Mouse (Mus musculus): Measurements from ENCODE around the gene Suds3. TPM values are rescaled to one million over a fixed set of nuclear protein-coding genes. Genes with fewer than 3 reads are reported as not detected.

Suds3 gene
- polyA plus RNA-seq, 1 experiment from 2014 or later: 49.1 TPM

DNA sequence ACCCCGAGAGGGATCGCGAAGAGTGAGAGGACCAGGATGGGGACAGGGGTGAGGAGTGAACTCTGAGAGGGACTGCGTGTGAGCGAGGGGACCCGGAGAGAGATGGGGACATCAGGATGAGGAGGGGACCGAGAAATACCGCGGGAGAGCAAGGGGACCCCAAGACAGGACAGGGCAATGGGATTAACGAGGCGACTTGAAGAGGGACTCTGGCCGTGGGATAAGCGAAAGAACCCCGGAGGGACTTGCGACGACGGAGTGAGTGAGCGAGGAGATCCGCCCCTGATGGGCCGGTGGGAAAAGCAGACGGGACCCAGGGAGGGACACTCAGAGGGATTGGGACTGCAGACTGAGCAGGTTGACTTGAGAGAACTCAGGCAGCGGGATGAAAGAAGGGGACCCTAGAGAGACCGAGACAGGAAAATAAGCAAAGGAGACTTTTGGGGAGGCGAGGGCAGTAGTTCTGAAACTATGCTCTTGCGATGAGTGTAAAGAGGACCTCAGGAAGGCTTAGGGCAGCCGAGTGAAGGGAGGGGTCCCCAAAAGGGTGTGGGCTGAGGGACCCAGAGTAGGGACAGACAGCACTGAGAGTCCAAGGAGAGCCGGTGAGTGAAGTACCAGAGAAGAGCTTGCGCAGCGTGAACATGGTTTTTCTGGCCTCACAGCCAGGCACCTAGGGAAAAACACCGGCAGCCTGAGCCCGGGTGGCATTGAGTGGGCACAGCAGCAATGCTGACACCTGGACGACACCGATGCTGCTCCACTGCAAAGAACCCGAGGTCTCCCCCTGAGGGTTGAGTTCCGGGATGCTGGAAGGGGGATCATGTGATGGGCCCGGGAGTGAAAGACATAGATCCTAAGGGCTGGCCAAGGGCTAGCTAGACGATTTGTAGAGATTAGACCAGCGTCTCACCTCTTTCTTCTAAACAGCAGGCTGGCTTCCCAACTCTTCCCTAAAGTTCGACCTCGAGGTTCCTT is 4.9 kb upstream of the Suds3 start:
- peak overlapping the region; percentile 96 for H3K4me2 ChIP-seq
- H3K9ac ChIP-seq: peak overlapping the region; percentile 83
- no peaks in the 10 kb centered on the region for H3K9me3 ChIP-seq
- under 1% methylated on average over 40 of the region's 40 CpGs for WGBS
- ATAC-seq (ENCODE audit: extremely low read depth, insufficient number of reproducible peaks, low FRiP score, low TSS enrichment): no peak
- H3K4me1 ChIP-seq: peaks cover 22% of the 10 kb centered on the region
- no peaks in the 10 kb centered on the region for H3K36me3 ChIP-seq
- H3K4me3 ChIP-seq: peak overlapping the region; percentile 82
- 0 out of 2 replicates have a peak, but pooled peaks cover 10% of the 10 kb centered on the region for H3K27me3 ChIP-seq (replicated peaks)
- H3K27ac ChIP-seq (replicated peaks): 0 out of 2 replicates have a peak overlapping the region, but pooled peaks have one; percentile 20

DNA sequence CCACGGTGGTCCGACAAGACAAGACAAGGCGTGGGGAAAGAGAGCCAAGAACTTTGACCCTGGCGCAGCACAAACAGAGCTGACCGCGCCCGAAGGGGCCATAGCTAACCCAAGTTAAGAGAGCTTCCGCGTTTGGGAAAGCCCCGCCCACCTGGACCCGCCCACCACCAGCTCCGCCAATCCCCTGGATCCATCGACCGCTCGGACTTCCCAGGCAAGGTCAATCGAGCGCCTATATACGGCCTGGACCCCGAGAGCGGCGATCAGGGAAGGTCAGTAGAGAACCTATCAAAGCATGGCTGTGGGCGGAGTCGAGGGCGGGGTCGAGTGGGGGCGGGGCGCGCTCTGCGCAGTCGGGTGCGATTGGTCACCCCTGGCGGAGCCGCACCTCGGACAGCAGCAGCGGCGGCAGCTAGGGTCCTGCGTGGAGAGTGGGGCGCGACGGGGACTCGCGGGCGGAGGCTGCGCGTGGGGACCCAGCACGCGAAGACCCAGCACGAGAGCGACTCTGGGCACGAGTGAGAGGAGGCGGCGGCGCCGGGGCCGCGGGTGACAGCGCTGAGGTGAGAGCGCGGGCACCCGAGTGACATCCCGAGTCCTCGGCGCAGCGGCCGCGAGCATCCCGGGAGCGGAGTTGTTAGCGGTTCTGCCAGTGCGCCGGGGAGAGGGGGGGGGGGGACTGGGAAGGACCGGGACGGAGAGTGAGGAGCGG is 4.0 kb upstream of the Suds3 start, which contains the start of gene Taok3:
Gene Taok3 (plus strand): TSS at position 353 of the 712 bp plus-strand sequence.
- WGBS: under 1% methylated on average over 73 of the region's 74 CpGs
- Histone ChIP-seq H3K9ac (peak within 1 kb of the TSS; percentile 85), H3K4me2 (peak within 1 kb of the TSS; percentile 96), H3K4me1 (peaks cover 22% of the 10 kb centered on the region), H3K27me3 (replicated peaks) (0 out of 2 replicates have a peak, but pooled peaks cover 10% of the 10 kb centered on the region), H3K4me3 (peak within 1 kb of the TSS; percentile 82), H3K27ac (replicated peaks) (peak within 1 kb of the TSS; percentile 68), H3K36me3 (no peaks in the 10 kb centered on the region), H3K9me3 (no peaks in the 10 kb centered on the region)
- peak; percentile 83 for ATAC-seq (ENCODE audit: extremely low read depth, insufficient number of reproducible peaks, low FRiP score, low TSS enrichment)

DNA sequence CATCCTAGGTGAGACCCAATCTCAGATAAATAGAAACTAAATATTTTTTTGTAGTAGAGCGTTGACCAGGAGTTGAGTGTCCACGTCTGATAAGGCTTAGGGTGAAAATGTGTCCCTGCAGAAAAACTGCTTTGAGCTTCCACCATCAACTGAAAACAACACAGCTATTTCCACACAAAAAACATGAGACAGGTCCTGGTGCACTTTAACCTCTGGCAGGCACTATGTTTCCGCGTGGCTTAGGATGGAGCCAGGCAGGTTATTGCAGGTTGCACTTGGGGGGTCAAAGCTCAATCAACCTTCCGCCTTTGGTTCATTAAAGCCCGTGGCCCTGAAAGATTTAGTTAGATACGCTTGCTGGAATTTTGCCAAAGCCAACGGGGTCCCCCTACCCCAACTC is 2.9 kb upstream of the Suds3 start:
- no peak for ATAC-seq (ENCODE audit: extremely low read depth, insufficient number of reproducible peaks, low FRiP score, low TSS enrichment)
- no peak overlapping the region for H3K27ac ChIP-seq (replicated peaks)
- H3K4me3 ChIP-seq: peak overlapping the region; percentile 82
- no peak overlapping the region for H3K9ac ChIP-seq
- peak overlapping the region; percentile 96 for H3K4me2 ChIP-seq
- H3K9me3 ChIP-seq: no peaks in the 10 kb centered on the region
- H3K4me1 ChIP-seq: peaks cover 29% of the 10 kb centered on the region
- H3K27me3 ChIP-seq (replicated peaks): 0 out of 2 replicates have a peak, but pooled peaks cover 10% of the 10 kb centered on the region
- no peaks in the 10 kb centered on the region; the same call in 1 of the 2 replicates for H3K36me3 ChIP-seq
- 67% methylated on average over 8 of the region's 8 CpGs for WGBS

DNA sequence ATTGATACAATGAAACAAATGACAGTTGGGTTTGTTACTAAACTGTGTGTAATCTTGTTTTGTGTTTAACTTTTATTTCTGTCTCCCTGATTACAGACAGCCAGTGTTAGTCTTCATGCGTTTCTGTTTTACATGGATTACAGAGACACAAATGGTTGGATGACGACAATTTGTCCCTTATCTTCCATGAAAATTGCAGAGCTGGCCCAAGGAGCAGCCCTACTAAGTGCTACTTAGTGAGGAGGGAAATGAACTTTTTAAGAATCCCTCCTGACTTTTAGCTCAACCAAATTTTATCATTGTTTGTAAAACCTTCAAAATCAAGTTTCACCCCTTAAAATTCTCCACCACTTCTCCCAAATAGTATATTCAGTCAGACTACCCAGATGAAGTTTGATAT is 2.3 kb upstream of the Suds3 start:
- 83% methylated on average over 2 of the region's 2 CpGs for whole genome bisulfite sequencing
- H3K27ac ChIP-seq (replicated peaks): no peak overlapping the region
- H3K4me2 ChIP-seq: no peak overlapping the region
- H3K9me3 ChIP-seq: no peaks in the 10 kb centered on the region
- H3K27me3 ChIP-seq (replicated peaks): 0 out of 2 replicates have a peak, but pooled peaks cover 10% of the 10 kb centered on the region
- peaks cover 5% of the 10 kb centered on the region for H3K36me3 ChIP-seq
- no peak overlapping the region for H3K9ac ChIP-seq
- no peak for ATAC-seq (ENCODE audit: extremely low read depth, insufficient number of reproducible peaks, low FRiP score, low TSS enrichment)
- H3K4me3 ChIP-seq: no peak overlapping the region
- H3K4me1 ChIP-seq: peaks cover 29% of the 10 kb centered on the region

DNA sequence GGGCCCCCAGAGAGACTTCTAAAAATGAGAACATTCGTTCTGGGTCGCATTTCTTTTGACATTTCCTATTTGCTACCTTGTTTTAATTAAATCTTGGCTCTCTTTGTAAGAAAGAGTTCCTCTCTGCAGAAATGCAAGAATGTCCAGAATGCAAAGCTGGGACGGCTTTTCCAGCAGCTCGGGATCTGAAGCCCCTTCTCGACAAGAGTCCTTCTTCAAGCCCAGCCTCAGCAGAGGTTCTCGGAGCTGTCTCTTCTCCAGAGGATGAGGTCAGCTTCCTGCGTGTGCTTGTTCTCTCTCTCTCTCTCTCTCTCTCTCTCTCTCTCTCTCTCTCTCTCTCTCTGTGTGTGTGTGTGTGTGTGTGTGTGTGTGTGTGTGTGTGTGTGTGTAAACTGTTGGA is 1.8 kb upstream of the Suds3 start:
- Histone ChIP-seq H3K4me3 (no peak overlapping the region), H3K27me3 (replicated peaks) (0 out of 2 replicates have a peak, but pooled peaks cover 10% of the 10 kb centered on the region), H3K4me2 (no peak overlapping the region), H3K36me3 (peaks cover 10% of the 10 kb centered on the region), H3K4me1 (peaks cover 25% of the 10 kb centered on the region), H3K9ac (no peak overlapping the region), H3K27ac (replicated peaks) (no peak overlapping the region), H3K9me3 (no peaks in the 10 kb centered on the region)
- ATAC-seq (ENCODE audit: extremely low read depth, insufficient number of reproducible peaks, low FRiP score, low TSS enrichment): no peak
- 63% methylated on average over 7 of the region's 7 CpGs for WGBS

DNA sequence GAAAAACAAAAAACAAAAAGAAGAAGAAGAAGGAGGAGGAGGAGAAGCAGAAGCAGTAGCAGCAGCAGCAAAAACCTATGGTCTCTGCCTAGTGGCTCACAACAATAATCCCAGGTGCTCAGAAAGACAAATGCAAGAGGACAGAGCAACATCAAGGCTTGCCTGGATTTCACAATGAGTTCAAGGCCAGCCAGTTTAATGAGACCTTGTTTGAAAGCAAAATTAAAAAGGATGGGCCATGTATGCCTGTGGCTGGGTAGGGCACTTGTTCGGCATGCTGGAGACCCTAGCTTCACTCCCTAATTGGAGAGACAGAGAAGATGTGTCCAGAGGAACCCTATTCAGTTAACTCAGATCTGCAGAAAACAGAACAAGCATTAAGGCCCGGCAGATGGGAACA is 1.3 kb upstream of the Suds3 start:
- no peaks in the 10 kb centered on the region for H3K9me3 ChIP-seq
- no peak overlapping the region for H3K4me2 ChIP-seq
- H3K27me3 ChIP-seq (replicated peaks): 0 out of 2 replicates have a peak, but pooled peaks cover 7% of the 10 kb centered on the region
- H3K9ac ChIP-seq: no peak overlapping the region
- 77% methylated on average over 2 of the region's 2 CpGs for WGBS
- peaks cover 15% of the 10 kb centered on the region for H3K36me3 ChIP-seq
- H3K4me3 ChIP-seq: no peak overlapping the region
- no peak for ATAC-seq (ENCODE audit: extremely low read depth, insufficient number of reproducible peaks, low FRiP score, low TSS enrichment)
- peaks cover 25% of the 10 kb centered on the region for H3K4me1 ChIP-seq
- no peak overlapping the region for H3K27ac ChIP-seq (replicated peaks)

DNA sequence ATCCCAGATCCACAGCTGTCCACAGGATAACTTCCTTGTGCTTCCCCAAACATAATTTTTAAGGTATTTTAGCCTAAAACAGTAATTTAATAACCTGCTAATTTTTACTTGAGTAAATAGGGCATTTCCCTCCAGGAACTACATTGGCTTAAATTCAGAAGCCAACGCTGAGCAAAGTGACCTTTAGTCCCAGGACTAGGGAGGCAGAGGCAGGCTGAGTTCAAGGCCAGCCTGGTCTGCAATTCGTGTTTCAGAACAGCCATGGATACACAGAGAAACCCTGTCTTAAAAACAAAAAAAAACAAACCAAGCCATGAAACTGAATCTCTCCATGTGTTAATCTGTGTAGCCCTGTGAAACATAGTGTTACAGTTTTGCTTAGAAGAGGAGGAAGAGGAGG is 747 bp upstream of the Suds3 start:
- 64% methylated on average over 2 of the region's 2 CpGs for WGBS
- Histone ChIP-seq H3K9me3 (no peaks in the 10 kb centered on the region), H3K4me3 (no peak overlapping the region), H3K27ac (replicated peaks) (no peak overlapping the region), H3K9ac (no peak overlapping the region), H3K4me1 (peaks cover 24% of the 10 kb centered on the region), H3K27me3 (replicated peaks) (0 out of 2 replicates have a peak, but pooled peaks cover 5% of the 10 kb centered on the region), H3K4me2 (no peak overlapping the region), H3K36me3 (peaks cover 21% of the 10 kb centered on the region)
- no peak for ATAC-seq (ENCODE audit: extremely low read depth, insufficient number of reproducible peaks, low FRiP score, low TSS enrichment)

DNA sequence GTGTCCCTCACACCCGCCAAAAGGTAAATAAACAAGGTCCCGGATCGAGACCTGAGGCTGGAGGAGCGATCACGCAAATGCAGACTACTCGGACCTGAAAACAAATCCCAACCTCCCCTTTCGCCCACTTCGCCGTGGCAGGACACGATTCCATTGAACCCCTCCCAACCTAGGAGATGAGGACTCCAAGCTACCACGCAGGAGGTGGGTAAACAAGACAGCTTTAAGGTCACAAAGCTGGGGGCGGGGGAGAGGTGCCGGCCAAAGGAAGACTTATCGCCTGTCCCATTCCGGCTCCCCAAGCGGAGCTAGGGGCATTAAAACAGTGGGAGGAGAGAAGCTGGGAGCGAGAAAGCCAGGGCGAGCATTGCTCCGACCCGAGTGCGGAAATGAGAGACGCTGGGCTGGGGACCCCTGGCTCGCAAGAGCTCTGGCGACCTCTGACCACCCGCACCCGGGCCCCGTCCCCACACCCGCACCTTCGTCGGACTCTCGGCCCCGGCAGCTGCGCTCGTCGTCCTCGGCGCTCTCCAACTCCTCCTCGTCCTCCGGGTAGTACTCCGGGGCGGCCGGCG is 633 bp downstream of the Suds3 start:
- H3K27ac ChIP-seq (replicated peaks): peak overlapping the region; percentile 81
- WGBS: under 1% methylated on average over 43 of the region's 43 CpGs
- H3K9ac ChIP-seq: peak overlapping the region; percentile 96
- no peaks in the 10 kb centered on the region for H3K9me3 ChIP-seq
- no peak for ATAC-seq (ENCODE audit: extremely low read depth, insufficient number of reproducible peaks, low FRiP score, low TSS enrichment)
- peaks cover 35% of the 10 kb centered on the region for H3K36me3 ChIP-seq
- peak overlapping the region; percentile 95 for H3K4me2 ChIP-seq
- H3K4me3 ChIP-seq: peak overlapping the region; percentile 97
- no peaks in the 10 kb centered on the region for H3K27me3 ChIP-seq (replicated peaks)
- H3K4me1 ChIP-seq: peaks cover 12% of the 10 kb centered on the region

DNA sequence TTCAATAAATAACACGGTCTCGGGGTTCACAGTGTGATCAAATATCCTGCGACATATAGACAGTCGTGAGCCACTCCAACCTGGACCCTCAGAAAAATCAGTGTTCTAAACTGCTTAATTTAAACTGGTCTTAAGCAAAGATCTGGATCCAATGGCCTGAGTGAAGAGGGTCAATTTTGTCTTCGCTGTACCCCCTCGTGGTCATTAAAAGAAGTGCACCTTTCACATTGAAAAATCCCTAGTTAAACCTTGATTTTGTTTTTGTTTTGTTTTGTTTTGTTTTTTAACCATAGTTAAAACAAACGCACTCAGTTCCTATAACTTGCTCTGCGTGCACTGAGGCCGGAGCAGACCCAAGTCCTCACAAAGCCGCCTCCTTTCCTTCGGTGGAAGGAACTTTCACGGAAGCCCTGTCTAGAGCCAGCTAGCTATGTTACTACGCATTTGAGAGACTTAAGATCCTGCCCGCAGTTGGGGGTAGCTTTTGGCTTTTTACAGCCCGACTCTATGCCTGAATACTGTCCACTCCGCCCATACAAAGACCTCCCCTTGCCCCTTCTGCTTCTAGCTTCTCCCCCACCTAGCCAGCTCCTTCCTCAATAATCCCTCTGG is 1.2 kb downstream of the Suds3 start:
- Histone ChIP-seq H3K9me3 (no peaks in the 10 kb centered on the region), H3K27ac (replicated peaks) (peak overlapping the region; percentile 81), H3K27me3 (replicated peaks) (no peaks in the 10 kb centered on the region), H3K4me3 (peak overlapping the region; percentile 97), H3K4me1 (peaks cover 12% of the 10 kb centered on the region), H3K4me2 (peak overlapping the region; percentile 95), H3K9ac (peak overlapping the region; percentile 96), H3K36me3 (peaks cover 40% of the 10 kb centered on the region)
- no peak for ATAC-seq (ENCODE audit: extremely low read depth, insufficient number of reproducible peaks, low FRiP score, low TSS enrichment)
- 5% methylated on average over 16 of the region's 16 CpGs for WGBS

DNA sequence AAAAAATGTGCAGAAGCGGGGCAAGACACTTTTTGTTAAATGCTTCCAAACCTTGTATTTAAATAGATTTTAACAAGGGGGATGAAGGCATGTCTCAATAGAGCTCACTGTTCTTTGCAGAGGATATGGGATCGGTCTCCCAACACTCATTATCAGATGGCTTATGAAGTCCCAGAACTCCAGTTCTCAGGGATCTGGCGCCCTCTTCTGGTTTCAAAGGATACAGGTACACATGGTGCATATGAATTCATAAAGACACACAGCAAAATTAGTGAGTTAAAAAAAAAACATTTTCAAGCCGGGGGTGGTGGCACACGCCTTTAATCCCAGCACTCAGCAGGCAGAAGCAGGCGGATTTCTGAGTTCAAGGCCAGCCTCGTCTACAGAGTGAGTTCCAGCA is 2.6 kb downstream of the Suds3 start:
- H3K4me3 ChIP-seq: no peak overlapping the region
- H3K36me3 ChIP-seq: peaks cover 54% of the 10 kb centered on the region
- H3K9ac ChIP-seq: no peak overlapping the region
- no peaks in the 10 kb centered on the region for H3K27me3 ChIP-seq (replicated peaks)
- H3K4me1 ChIP-seq: peaks cover 7% of the 10 kb centered on the region
- H3K27ac ChIP-seq (replicated peaks): no peak overlapping the region
- no peak for ATAC-seq (ENCODE audit: extremely low read depth, insufficient number of reproducible peaks, low FRiP score, low TSS enrichment)
- 84% methylated on average over 7 of the region's 7 CpGs for whole genome bisulfite sequencing
- H3K4me2 ChIP-seq: no peak overlapping the region
- no peaks in the 10 kb centered on the region for H3K9me3 ChIP-seq

DNA sequence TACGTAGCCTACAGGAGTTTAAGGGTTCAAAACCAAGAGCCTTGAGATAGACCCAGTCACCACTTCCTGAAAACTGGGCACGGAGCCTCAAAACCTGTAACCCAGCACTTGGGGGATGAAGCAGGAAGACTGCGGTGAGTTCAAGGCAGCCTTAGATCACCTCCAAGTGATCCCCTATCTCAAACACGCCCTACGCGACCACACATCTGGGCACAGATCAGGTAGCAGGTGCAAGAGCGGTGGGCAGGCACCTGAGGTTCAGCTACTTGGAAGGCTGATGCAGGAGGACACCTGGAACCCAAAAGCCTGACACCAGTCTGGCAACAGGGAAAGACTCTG is 4.2 kb downstream of the Suds3 start:
- 95% methylated on average over 7 of the region's 7 CpGs for WGBS
- Histone ChIP-seq H3K9me3 (no peaks in the 10 kb centered on the region), H3K4me1 (peaks cover 7% of the 10 kb centered on the region), H3K27me3 (replicated peaks) (no peaks in the 10 kb centered on the region), H3K27ac (replicated peaks) (no peak overlapping the region), H3K36me3 (peaks cover 69% of the 10 kb centered on the region), H3K9ac (no peak overlapping the region), H3K4me3 (no peak overlapping the region), H3K4me2 (no peak overlapping the region)
- no peak for ATAC-seq (ENCODE audit: extremely low read depth, insufficient number of reproducible peaks, low FRiP score, low TSS enrichment)
